Comparison of ENCODE assay signal across 16 mouse cellular contexts in the genomic region with DNA sequence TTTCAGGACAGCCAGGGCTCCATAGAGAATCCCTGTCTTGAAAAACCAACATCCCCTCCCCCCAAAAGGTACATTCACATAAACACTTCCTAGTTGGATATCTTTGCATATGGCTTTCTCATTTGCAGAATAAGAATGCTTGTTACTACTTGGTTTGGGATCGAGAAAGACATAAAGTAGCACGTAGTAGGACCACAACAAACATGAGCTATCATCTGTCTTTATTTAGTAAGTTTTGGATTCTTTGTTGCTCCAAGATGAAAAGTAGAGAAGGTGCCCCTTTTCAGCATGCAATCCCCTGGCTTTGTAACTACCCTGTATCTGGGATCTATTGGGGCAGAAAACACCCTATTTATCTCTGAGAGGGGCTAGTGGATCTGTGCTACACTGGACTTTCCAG. TPM values are rescaled to one million over a fixed set of nuclear protein-coding genes. Genes with fewer than 3 reads are reported as not detected.
A peak's percentile ranks its signal among the peaks of the same experiment; 100 is the strongest.
DNase-seq lines count a peak whose midpoint lies in the region; ATAC-seq and TF ChIP-seq lines count a peak whose summit lies in the region.
"Had no signal": no experiment of that assay in that cellular context is flagged by ENCODE, and none has a peak within 500 bp of the region (broad histone marks: within the 10 kb centered on the region; RNA-seq: fewer than 3 reads in every experiment).

No protein-coding gene starts in this region.

- H3K9me3 ChIP-seq in CH12.LX (replicated peaks; ENCODE audit: low read length) (no peaks in the 10 kb centered on the region), G1E (replicated peaks) (no peaks in the 10 kb centered on the region)
- H3K9me3 ChIP-seq: heart, embryonic 13.5 days; hindbrain, embryonic 12.5 days had no signal

- no peak for TF ChIP-seq RAD21 in CH12.LX (IDR thresholded peaks at IDR 0.05; ENCODE audit: low read depth, low read length)

- H3K27me3 ChIP-seq in CH12.LX (replicated peaks) (no peaks in the 10 kb centered on the region), G1E (ENCODE audit: insufficient read depth, low read length) (no peaks in the 10 kb centered on the region)
- H3K27me3 ChIP-seq: heart, embryonic 13.5 days; hindbrain, embryonic 12.5 days; Patski had no signal

- H3K4me1 ChIP-seq in CH12.LX (ENCODE audit: control insufficient read depth in 1 of 2, insufficient read depth in 2 of 2) (peaks cover 0 to 34% of the 10 kb centered on the region in 2 experiments; a peak in 2 of 4 replicates), G1E (ENCODE audit: insufficient read depth, low read depth, low read length) (peaks cover 79% of the 10 kb centered on the region)
- peaks cover 17% of the 10 kb centered on the region for H3K4me1 ChIP-seq in olfactory bulb, adult 2 months (ENCODE audit: control insufficient read depth, insufficient read depth, low read length)
- H3K4me1 ChIP-seq: hindbrain, embryonic 12.5 days had no signal

- no peak overlapping the region for H3K9ac ChIP-seq in CH12.LX (ENCODE audit: insufficient read depth, low read depth)
- H3K9ac ChIP-seq: heart, embryonic 13.5 days; hindbrain, embryonic 12.5 days had no signal

- 100% methylated on average over 2 of the region's 2 CpGs for WGBS in olfactory bulb, adult 2 months

- H3K36me3 ChIP-seq in CH12.LX (replicated peaks in 1 of 2; ENCODE audit: control insufficient read depth in 1 of 2, insufficient read depth in 1 of 2, low read length in 1 of 2): no peaks in the 10 kb centered on the region
- peaks cover 24% of the 10 kb centered on the region for H3K36me3 ChIP-seq in G1E (replicated peaks)
- H3K36me3 ChIP-seq: heart, embryonic 13.5 days; hindbrain, embryonic 12.5 days had no signal

- no peak for TF ChIP-seq CTCF in layer of hippocampus, adult 2 months (conservative IDR thresholded peaks at IDR 0.05)
- TF ChIP-seq CTCF in CH12.LX (conservative IDR thresholded peaks at IDR 0.05 in 1 of 2, IDR thresholded peaks at IDR 0.05 in 1 of 2; ENCODE audit: low read depth in 2 of 2, low read length in 2 of 2): no peak
- no peak for TF ChIP-seq CTCF in G1E (IDR thresholded peaks at IDR 0.05; ENCODE audit: low read depth, low read length)
- TF ChIP-seq CTCF in olfactory bulb, adult 2 months (IDR thresholded peaks at IDR 0.05; ENCODE audit: insufficient read depth, low read depth, low read length): no peak

- dilution Hi-C loops in CH12.LX (cut with MboI; ENCODE audit: extremely low pct_ligation_motif_present, extremely low pct_unique_long_range_greater_than_20kb, low sequenced_read_pairs): no loop called here

- TF ChIP-seq POLR2A in CH12.LX (IDR thresholded peaks at IDR 0.05; ENCODE audit: low read depth, low read length): no peak
- no peak for TF ChIP-seq POLR2A in olfactory bulb, adult 2 months (IDR thresholded peaks at IDR 0.05; ENCODE audit: insufficient read depth, low read depth, low read length)

- intact Hi-C loops in gastrocnemius, postnatal 14 days (cut with DNase I; ENCODE audit: low total_unique reads): no loop called here

- no peaks in the 10 kb centered on the region for H3K79me2 ChIP-seq in CH12.LX (replicated peaks; ENCODE audit: control insufficient read depth, extremely low read depth, insufficient read depth, poor library complexity, severe bottlenecking)

- H3K4me3 ChIP-seq in layer of hippocampus, adult 2 months: no peak overlapping the region
- H3K4me3 ChIP-seq in CH12.LX (replicated peaks in 1 of 3; ENCODE audit: low read depth in 2 of 3, low read length in 2 of 3, poor library complexity in 1 of 3): no peak overlapping the region
- no peak overlapping the region; the same call in 1 of the 2 replicates for H3K4me3 ChIP-seq in G1E (ENCODE audit: low read depth, low read length)
- H3K4me3 ChIP-seq in olfactory bulb, adult 2 months (ENCODE audit: insufficient read depth, low read depth, low read length): no peak overlapping the region
- H3K4me3 ChIP-seq: heart, embryonic 13.5 days; hindbrain, embryonic 12.5 days had no signal

- 0 out of 2 replicates have a peak, but pooled peaks have one; percentile 4 for ATAC-seq in G1E (ENCODE audit: extremely low read depth, insufficient number of reproducible peaks, low FRiP score, poor library complexity, severe bottlenecking)
- ATAC-seq: activated CD4-positive, CD25-positive, alpha-beta regulatory T cell, adult 4 months; forebrain, embryonic 16.5 days; hindbrain, embryonic 16.5 days; inflammation-experienced regulatory T-cells, adult 6 months; Patski had no signal

- TF ChIP-seq EP300 in CH12.LX (IDR thresholded peaks at IDR 0.05; ENCODE audit: low read length): no peak

- peak overlapping the region; percentile 76 for H3K27ac ChIP-seq in layer of hippocampus, adult 2 months
- no peak overlapping the region for H3K27ac ChIP-seq in CH12.LX (ENCODE audit: insufficient read depth, low read depth)
- H3K27ac ChIP-seq in olfactory bulb, adult 2 months (ENCODE audit: insufficient read depth, low read depth, low read length): 0 out of 2 replicates have a peak overlapping the region, but pooled peaks have one; percentile 67
- H3K27ac ChIP-seq: heart, embryonic 13.5 days; hindbrain, embryonic 12.5 days had no signal

- no peak overlapping the region for H3K4me2 ChIP-seq in CH12.LX (ENCODE audit: insufficient read depth, low read depth, poor library complexity, severe bottlenecking)
- H3K4me2 ChIP-seq: heart, embryonic 13.5 days; hindbrain, embryonic 12.5 days had no signal

- in situ Hi-C loops in CH12.LX (cut with MboI; ENCODE audit: low pct_ligation_motif_present, low pct_unique_long_range_greater_than_20kb, low sequenced_read_pairs): no loop called here

- no peak for DNase-seq in layer of hippocampus, adult 2 months (ENCODE audit: low spot score in 2 of 2)
- DNase-seq in layer of hippocampus, adult 8-10 months (ENCODE audit: low spot score in 2 of 2): no peak
- DNase-seq in CH12.LX (ENCODE audit: extremely low read depth): no peak
- no peak for DNase-seq in G1E (ENCODE audit: low spot score)
- DNase-seq in gastrocnemius, postnatal 14 days: no peak
- DNase-seq: cerebellum, adult 18-20 months; cerebellum, adult 9-11 months; cerebellum, postnatal 36 days had no signal

TF ChIP-seq in CH12.LX, 34 proteins besides CTCF, POLR2A, EP300 and RAD21:
- no peak for TF ChIP-seq CHD2 (IDR thresholded peaks at IDR 0.05; ENCODE audit: low read length)
- TF ChIP-seq ZKSCAN1 (IDR thresholded peaks at IDR 0.05; ENCODE audit: borderline replicate concordance, low read depth, low read length): peak; percentile 65
- no peak for TF ChIP-seq JUND (conservative IDR thresholded peaks at IDR 0.05; ENCODE audit: low read depth, low read length)

RNA-seq across cellular contexts. Expression of a gene that starts 25.2 kb away (rescaled TPM):
- 10 to 100 TPM; 26.7 to 27.0 TPM for total RNA-seq in layer of hippocampus, adult 2 months (2021)
- total RNA-seq in layer of hippocampus, adult 8-10 months (2022): 10 to 100 TPM; 26.1 to 30.8 (median 29.7) TPM
- 4.2 and 5.0 TPM in 2 replicates for total RNA-seq in CH12.LX (2012; rRNA removed)
- 2.8 and 3.3 TPM in 2 replicates for total RNA-seq in CH12.LX (2014; rRNA removed)
- 4.5 and 4.6 TPM in 2 replicates for polyA plus RNA-seq in CH12.LX (2012; ENCODE audit: insufficient read length, low read depth)
- total RNA-seq in G1E (2014; fragmentation: Nextera tagmentation): 30.9 and 33.0 TPM in 2 replicates
- total RNA-seq in G1E (2017): 20.9 TPM in 2 replicates
- polyA plus RNA-seq in G1E (2012): 14.2 and 16.4 TPM in 2 replicates
- not detected in 2 replicates for polyA plus RNA-seq in olfactory bulb, adult 2 months (2012; ENCODE audit: insufficient read depth, insufficient read length, low replicate concordance, missing spikeins)
- total RNA-seq in gastrocnemius, postnatal 14 days (2021): 1 to 10 TPM; 1.0 to 1.2 TPM
